Mouse (Mus musculus): ENCODE results near the gene Khdc3. TPM values are rescaled to one million over a fixed set of nuclear protein-coding genes. Genes with fewer than 3 reads are reported as not detected.
A peak's percentile ranks its signal among the peaks of the same experiment; 100 is the strongest.

Gene Khdc3
- polyA plus RNA-seq, 2 experiments, result 0.08 TPM; not detected in 1

- H3K4me3 ChIP-seq (ENCODE audit: insufficient read depth in 1 of 2, low read depth in 2 of 2, low read length in 2 of 2), result no peak overlapping the region
- H3K4me2 ChIP-seq (ENCODE audit: low read depth), result no peak overlapping the region
- DNase-seq (ENCODE audit: low read depth in 3 of 3, low spot score in 3 of 3) (no peak), ATAC-seq (ENCODE audit: insufficient read depth) (no peak)
- H3K36me3 ChIP-seq (replicated peaks; ENCODE audit: control insufficient read depth, insufficient read depth, low read depth), result no peaks in the 10 kb centered on the region
- H3K27me3 ChIP-seq (ENCODE audit: control insufficient read depth, insufficient read depth, low read length), result no peaks in the 10 kb centered on the region
- peaks cover 0 to 4% of the 10 kb centered on the region in 2 experiments; a peak in 1 of 4 replicates for H3K4me1 ChIP-seq (replicated peaks; ENCODE audit: control insufficient read depth in 2 of 2, insufficient read depth in 2 of 2, low read length in 1 of 2)
- H3K9me3 ChIP-seq (ENCODE audit: control insufficient read depth, low read length), result no peaks in the 10 kb centered on the region
- H3K9ac ChIP-seq (replicated peaks), result no peak overlapping the region
- H3K27ac ChIP-seq, result no peak overlapping the region
- TF ChIP-seq EP300 (IDR thresholded peaks at IDR 0.05; ENCODE audit: low read depth), result no peak
- no peak for TF ChIP-seq CTCF (IDR thresholded peaks at IDR 0.05; ENCODE audit: low read depth)
- WGBS (ENCODE audit: insufficient replicate concordance), result 41% methylated on average over 5 of the region's 5 CpGs
Measured at GRCm38 (mm10) chr9:73087581-73087980, 14.1 kb upstream of the Khdc3 start.

DNA sequence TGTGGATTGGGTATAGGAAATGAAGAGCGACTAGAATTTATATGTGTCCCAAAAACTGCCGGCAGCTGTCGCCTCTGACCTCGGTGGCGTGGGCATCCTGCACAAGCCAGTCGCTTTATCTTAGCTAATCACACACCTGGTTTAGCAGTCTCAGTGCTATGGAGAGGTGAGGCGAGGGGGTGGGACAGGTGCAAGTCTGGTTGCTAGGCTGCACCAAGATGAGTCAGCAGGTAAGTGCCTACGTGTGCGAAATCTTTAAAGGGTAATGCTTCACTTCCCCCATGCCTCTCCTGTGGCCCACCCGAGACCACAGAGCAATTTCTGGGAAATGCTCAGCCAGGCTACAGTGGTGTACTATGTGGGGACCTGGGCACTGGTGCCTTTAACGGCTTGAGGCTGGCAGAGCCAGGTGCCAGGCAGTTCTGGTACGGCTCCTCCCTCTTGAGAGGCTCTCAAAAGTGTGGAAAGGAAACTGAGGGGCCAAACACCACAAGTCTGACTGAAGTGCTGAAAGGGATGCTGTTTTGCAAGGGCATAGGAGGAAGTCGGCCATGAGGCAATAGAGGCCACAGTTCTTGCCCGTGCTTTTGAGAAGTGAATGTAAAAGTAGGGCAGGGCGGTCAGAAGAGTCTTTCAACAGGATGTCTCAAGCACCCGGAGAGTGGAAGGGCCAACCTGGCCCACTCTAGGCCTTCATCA, 12.3 kb upstream of the Khdc3 start:
- no peak overlapping the region for H3K9ac ChIP-seq (replicated peaks)
- no peak overlapping the region for H3K27ac ChIP-seq
- whole genome bisulfite sequencing (ENCODE audit: insufficient replicate concordance), result 30% methylated on average over 16 of the region's 16 CpGs
- DNase-seq (ENCODE audit: low read depth in 3 of 3, low spot score in 3 of 3), result peak in 2 of 3 experiments; percentile 23 to 29
- H3K4me2 ChIP-seq (ENCODE audit: low read depth), result no peak overlapping the region
- H3K36me3 ChIP-seq (replicated peaks; ENCODE audit: control insufficient read depth, insufficient read depth, low read depth), result no peaks in the 10 kb centered on the region
- ATAC-seq (ENCODE audit: insufficient read depth), result peak; percentile 43; the same call in 1 of the 2 replicates
- H3K4me3 ChIP-seq (ENCODE audit: insufficient read depth in 1 of 2, low read depth in 2 of 2, low read length in 2 of 2), result no peak overlapping the region
- peaks cover 0 to 4% of the 10 kb centered on the region in 2 experiments; a peak in 1 of 4 replicates for H3K4me1 ChIP-seq (replicated peaks; ENCODE audit: control insufficient read depth in 2 of 2, insufficient read depth in 2 of 2, low read length in 1 of 2)
- H3K9me3 ChIP-seq (ENCODE audit: control insufficient read depth, low read length), result no peaks in the 10 kb centered on the region
- H3K27me3 ChIP-seq (ENCODE audit: control insufficient read depth, insufficient read depth, low read length), result no peaks in the 10 kb centered on the region
- no peak for TF ChIP-seq EP300 (IDR thresholded peaks at IDR 0.05; ENCODE audit: low read depth)

GRCm38 (mm10) chr9:73090121-73090520, 11.5 kb upstream of the Khdc3 start:
- no peaks in the 10 kb centered on the region for H3K9me3 ChIP-seq (ENCODE audit: control insufficient read depth, low read length)
- H3K9ac ChIP-seq (replicated peaks), result no peak overlapping the region
- no peaks in the 10 kb centered on the region for H3K36me3 ChIP-seq (replicated peaks; ENCODE audit: control insufficient read depth, insufficient read depth, low read depth)
- H3K27ac ChIP-seq, result no peak overlapping the region
- no peak for DNase-seq (ENCODE audit: low read depth in 3 of 3, low spot score in 3 of 3)
- WGBS (ENCODE audit: insufficient replicate concordance), result 70% methylated on average over 10 of the region's 10 CpGs
- peaks cover 0 to 4% of the 10 kb centered on the region in 2 experiments; a peak in 1 of 4 replicates for H3K4me1 ChIP-seq (replicated peaks; ENCODE audit: control insufficient read depth in 2 of 2, insufficient read depth in 2 of 2, low read length in 1 of 2)
- no peak overlapping the region for H3K4me3 ChIP-seq (ENCODE audit: insufficient read depth in 1 of 2, low read depth in 2 of 2, low read length in 2 of 2)
- H3K4me2 ChIP-seq (ENCODE audit: low read depth), result no peak overlapping the region
- TF ChIP-seq CTCF (IDR thresholded peaks at IDR 0.05; ENCODE audit: low read depth) (no peak), EP300 (IDR thresholded peaks at IDR 0.05; ENCODE audit: low read depth) (no peak)
- no peak for ATAC-seq (ENCODE audit: insufficient read depth)
- no peaks in the 10 kb centered on the region for H3K27me3 ChIP-seq (ENCODE audit: control insufficient read depth, insufficient read depth, low read length)

DNA sequence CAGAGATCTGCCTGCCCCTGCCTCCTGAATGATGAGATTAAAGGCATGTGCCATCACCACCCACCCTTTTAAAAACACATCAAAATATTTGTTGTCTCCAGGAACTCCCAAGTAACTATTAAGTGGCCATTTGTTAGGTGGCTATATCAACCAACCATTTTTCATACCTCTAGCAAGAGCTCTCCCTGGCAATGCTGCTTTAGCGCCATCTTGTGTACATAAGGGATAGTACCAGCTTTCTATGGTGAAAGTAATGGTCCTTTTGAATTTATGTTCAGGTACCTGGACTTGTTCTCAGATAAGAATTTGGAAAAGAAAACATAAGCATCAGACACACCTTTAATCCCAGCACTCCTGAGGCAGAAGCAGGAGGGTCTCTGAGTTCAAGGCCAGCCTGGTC, 9.9 kb upstream of the Khdc3 start:
- no peak overlapping the region for H3K27ac ChIP-seq
- no peaks in the 10 kb centered on the region for H3K36me3 ChIP-seq (replicated peaks; ENCODE audit: control insufficient read depth, insufficient read depth, low read depth)
- TF ChIP-seq EP300 (IDR thresholded peaks at IDR 0.05; ENCODE audit: low read depth) (no peak), CTCF (IDR thresholded peaks at IDR 0.05; ENCODE audit: low read depth) (peak; percentile 77)
- H3K4me3 ChIP-seq (ENCODE audit: insufficient read depth in 1 of 2, low read depth in 2 of 2, low read length in 2 of 2), result no peak overlapping the region
- H3K4me2 ChIP-seq (ENCODE audit: low read depth), result no peak overlapping the region
- no peak for ATAC-seq (ENCODE audit: insufficient read depth)
- H3K27me3 ChIP-seq (ENCODE audit: control insufficient read depth, insufficient read depth, low read length), result no peaks in the 10 kb centered on the region
- no peaks in the 10 kb centered on the region for H3K9me3 ChIP-seq (ENCODE audit: control insufficient read depth, low read length)
- no peak for DNase-seq (ENCODE audit: low read depth in 3 of 3, low spot score in 3 of 3)
- WGBS (ENCODE audit: insufficient replicate concordance), result 0% methylated on average over 1 of the region's 1 CpGs
- no peaks in the 10 kb centered on the region for H3K4me1 ChIP-seq (replicated peaks; ENCODE audit: control insufficient read depth in 2 of 2, insufficient read depth in 2 of 2, low read length in 1 of 2)
- H3K9ac ChIP-seq (replicated peaks), result no peak overlapping the region

- no peaks in the 10 kb centered on the region for H3K4me1 ChIP-seq (replicated peaks; ENCODE audit: control insufficient read depth in 2 of 2, insufficient read depth in 2 of 2, low read length in 1 of 2)
- TF ChIP-seq CTCF (IDR thresholded peaks at IDR 0.05; ENCODE audit: low read depth) (no peak), EP300 (IDR thresholded peaks at IDR 0.05; ENCODE audit: low read depth) (no peak)
- ATAC-seq (ENCODE audit: insufficient read depth), result no peak
- H3K9ac ChIP-seq (replicated peaks), result no peak overlapping the region
- no peak overlapping the region for H3K27ac ChIP-seq
- WGBS (ENCODE audit: insufficient replicate concordance), result 75% methylated on average over 17 of the region's 17 CpGs
- H3K4me3 ChIP-seq (ENCODE audit: insufficient read depth in 1 of 2, low read depth in 2 of 2, low read length in 2 of 2), result no peak overlapping the region
- no peaks in the 10 kb centered on the region for H3K9me3 ChIP-seq (ENCODE audit: control insufficient read depth, low read length)
- no peaks in the 10 kb centered on the region for H3K27me3 ChIP-seq (ENCODE audit: control insufficient read depth, insufficient read depth, low read length)
- no peaks in the 10 kb centered on the region for H3K36me3 ChIP-seq (replicated peaks; ENCODE audit: control insufficient read depth, insufficient read depth, low read depth)
- no peak overlapping the region for H3K4me2 ChIP-seq (ENCODE audit: low read depth)
- DNase-seq (ENCODE audit: low read depth in 3 of 3, low spot score in 3 of 3), result no peak
Measured at GRCm38 (mm10) chr9:73094580-73094979, 7.1 kb upstream of the Khdc3 start.
